Comparison of ENCODE assay signal across 10 mouse cellular contexts in the genomic region with DNA sequence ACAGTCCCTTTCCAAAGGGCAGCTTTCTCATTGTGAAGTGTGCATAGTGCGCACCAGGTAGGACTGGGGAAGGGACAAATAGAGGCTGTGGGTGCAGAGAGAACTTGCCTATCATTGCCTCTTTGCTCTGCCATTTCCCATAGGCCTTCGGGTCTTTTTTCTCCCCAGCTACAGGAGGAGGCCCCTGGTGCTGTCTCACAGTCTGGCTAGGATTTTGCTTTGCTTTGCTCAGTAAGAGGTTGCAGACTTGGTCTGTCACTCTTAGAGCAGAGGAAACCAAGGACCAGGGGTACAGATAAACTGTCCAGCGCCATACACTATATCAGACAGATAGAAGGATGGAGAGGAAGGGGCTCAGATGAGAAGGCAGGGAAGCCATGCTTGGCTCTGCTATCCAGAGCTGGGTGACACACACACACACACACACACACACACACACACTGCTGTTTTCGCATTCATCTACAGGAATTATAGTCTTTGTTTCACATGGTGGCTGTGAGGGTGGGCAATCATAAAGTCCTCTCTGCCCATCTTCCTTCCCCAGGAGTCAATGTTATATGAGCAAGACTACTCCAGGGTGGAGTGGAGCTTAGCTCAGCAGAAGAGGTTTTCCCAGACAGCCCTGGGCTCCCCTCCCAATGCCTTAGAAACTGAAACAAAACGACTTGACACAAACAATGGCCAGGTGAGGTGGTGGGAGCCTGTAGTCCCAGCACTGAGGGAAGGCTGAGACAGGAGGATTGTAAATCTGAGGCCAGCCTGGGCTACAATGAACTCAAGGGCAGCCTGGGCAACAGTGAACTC. TPM values are rescaled to one million over a fixed set of nuclear protein-coding genes. Genes with fewer than 3 reads are reported as not detected.
A peak's percentile ranks its signal among the peaks of the same experiment; 100 is the strongest.
DNase-seq lines count a peak whose midpoint lies in the region; ATAC-seq and TF ChIP-seq lines count a peak whose summit lies in the region.
"Had no signal": no experiment of that assay in that cellular context is flagged by ENCODE, and none has a peak within 500 bp of the region (broad histone marks: within the 10 kb centered on the region; RNA-seq: fewer than 3 reads in every experiment).

No protein-coding gene starts in this region.

- TF ChIP-seq EP300 in stomach, postnatal 0 days (optimal IDR thresholded peaks at IDR 0.05) = no peak

- 69% methylated on average over 5 of the region's 5 CpGs for WGBS in kidney, adult 2 months
- 79% methylated on average over 5 of the region's 5 CpGs for WGBS in limb, embryonic 10.5 days
- WGBS in stomach, postnatal 0 days = 73% methylated on average over 5 of the region's 5 CpGs
- WGBS in midbrain, postnatal 0 days = 80% methylated on average over 5 of the region's 5 CpGs

- H3K9me3 ChIP-seq in limb, embryonic 10.5 days (replicated peaks) = no peaks in the 10 kb centered on the region
- no peaks in the 10 kb centered on the region for H3K9me3 ChIP-seq in stomach, postnatal 0 days (ENCODE audit: control insufficient read depth, low read length)
- no peaks in the 10 kb centered on the region for H3K9me3 ChIP-seq in midbrain, postnatal 0 days (ENCODE audit: low read length)
- H3K9me3 ChIP-seq: forebrain, embryonic 13.5 days had no signal

- no peaks in the 10 kb centered on the region for H3K36me3 ChIP-seq in kidney, adult 2 months (ENCODE audit: control insufficient read depth, insufficient read depth, low read length)
- H3K36me3 ChIP-seq in limb, embryonic 10.5 days = no peaks in the 10 kb centered on the region
- H3K36me3 ChIP-seq in stomach, postnatal 0 days (ENCODE audit: control insufficient read depth, insufficient read depth, low read length) = no peaks in the 10 kb centered on the region
- no peaks in the 10 kb centered on the region for H3K36me3 ChIP-seq in midbrain, postnatal 0 days (ENCODE audit: insufficient read depth, low read length)

- H3K9ac ChIP-seq in stomach, postnatal 0 days (ENCODE audit: low read length) = no peak overlapping the region
- H3K9ac ChIP-seq in midbrain, postnatal 0 days (replicated peaks; ENCODE audit: low read length, poor library complexity, severe bottlenecking) = no peak overlapping the region

- H3K27me3 ChIP-seq in kidney, adult 2 months (replicated peaks; ENCODE audit: control insufficient read depth, insufficient read depth, low read length) = no peaks in the 10 kb centered on the region
- H3K27me3 ChIP-seq in limb, embryonic 10.5 days (ENCODE audit: low read depth, poor library complexity, severe bottlenecking) = peaks cover 73% of the 10 kb centered on the region
- no peaks in the 10 kb centered on the region for H3K27me3 ChIP-seq in stomach, postnatal 0 days (ENCODE audit: control insufficient read depth, insufficient read depth, low read length)
- 0 out of 2 replicates have a peak, but pooled peaks cover 4% of the 10 kb centered on the region for H3K27me3 ChIP-seq in midbrain, postnatal 0 days (ENCODE audit: insufficient read depth, low read length)

- peaks cover 3% of the 10 kb centered on the region; the same call in 1 of the 2 replicates for H3K4me1 ChIP-seq in kidney, adult 2 months (ENCODE audit: control insufficient read depth, insufficient read depth, low read length)
- H3K4me1 ChIP-seq in limb, embryonic 10.5 days = peaks cover 34% of the 10 kb centered on the region
- H3K4me1 ChIP-seq in stomach, postnatal 0 days (replicated peaks; ENCODE audit: control insufficient read depth, insufficient read depth) = no peaks in the 10 kb centered on the region; the same call in 1 of the 2 replicates
- H3K4me1 ChIP-seq in midbrain, postnatal 0 days (ENCODE audit: insufficient read depth, low read length) = no peaks in the 10 kb centered on the region; the same call in 1 of the 2 replicates

- no peak for TF ChIP-seq POLR2A in kidney, adult 2 months (IDR thresholded peaks at IDR 0.05; ENCODE audit: low read depth, low read length)

- no peak for DNase-seq in kidney, adult 2 months
- DNase-seq in kidney, adult 8-10 months = no peak
- peak; percentile 25 for DNase-seq in thymus, postnatal 25 days
- no peak for DNase-seq in thymus, postnatal 10 days (ENCODE audit: low spot score in 2 of 2)
- no peak for DNase-seq in limb, embryonic 10.5 days (ENCODE audit: low spot score)
- no peak for DNase-seq in stomach, postnatal 0 days (ENCODE audit: low spot score)
- no peak for DNase-seq in midbrain, postnatal 0 days (ENCODE audit: low spot score)
- no peak for DNase-seq in yolk sac, embryonic 10.5 days (ENCODE audit: low spot score)

- no peak for ATAC-seq in stomach, postnatal 0 days (ENCODE audit: low FRiP score, low TSS enrichment)
- ATAC-seq in midbrain, postnatal 0 days (ENCODE audit: low FRiP score) = no peak
- ATAC-seq: forebrain, embryonic 13.5 days; hindbrain, postnatal 0 days had no signal

- H3K27ac ChIP-seq in kidney, adult 2 months (ENCODE audit: insufficient read depth, low read depth, low read length) = peak overlapping the region; percentile 88
- peak overlapping the region; percentile 78; the same call in 1 of the 2 replicates for H3K27ac ChIP-seq in limb, embryonic 10.5 days
- H3K27ac ChIP-seq in stomach, postnatal 0 days (replicated peaks) = no peak overlapping the region
- H3K27ac ChIP-seq in midbrain, postnatal 0 days (ENCODE audit: low read depth, low read length) = no peak overlapping the region
- H3K27ac ChIP-seq: forebrain, embryonic 13.5 days; hindbrain, postnatal 0 days had no signal

- H3K4me3 ChIP-seq in kidney, adult 2 months (ENCODE audit: insufficient read depth, low read depth, low read length) = peak overlapping the region; percentile 62
- H3K4me3 ChIP-seq in limb, embryonic 10.5 days = peak overlapping the region; percentile 30
- peak overlapping the region; percentile 27 for H3K4me3 ChIP-seq in stomach, postnatal 0 days (ENCODE audit: low read depth, low read length)
- H3K4me3 ChIP-seq in midbrain, postnatal 0 days (ENCODE audit: low read depth, low read length) = no peak overlapping the region
- H3K4me3 ChIP-seq: forebrain, embryonic 13.5 days had no signal

- H3K4me2 ChIP-seq in stomach, postnatal 0 days (replicated peaks; ENCODE audit: low read depth) = peak overlapping the region; percentile 38; the same call in 1 of the 2 replicates
- H3K4me2 ChIP-seq in midbrain, postnatal 0 days (ENCODE audit: low read depth, low read length, poor library complexity, severe bottlenecking) = no peak overlapping the region
- H3K4me2 ChIP-seq: forebrain, embryonic 13.5 days had no signal

- TF ChIP-seq CTCF in kidney, adult 2 months (conservative IDR thresholded peaks at IDR 0.05; ENCODE audit: insufficient read depth, insufficient read length, low read depth, low read length) = no peak
- no peak for TF ChIP-seq CTCF in stomach, postnatal 0 days (IDR thresholded peaks at IDR 0.05; ENCODE audit: low read depth)
- TF ChIP-seq CTCF in midbrain, postnatal 0 days (IDR thresholded peaks at IDR 0.05) = no peak

RNA-seq across cellular contexts. Expression of a gene that starts 1.4 kb away (rescaled TPM):
- 21.8 and 25.0 TPM in 2 replicates for polyA plus RNA-seq in kidney, adult 2 months (2012; rRNA removed)
- 4.0 and 4.4 TPM in 2 replicates for polyA plus RNA-seq in limb, embryonic 10.5 days (2016; fragmentation: Nextera tagmentation; extraction: Ambion mirVana)
- 3.6 and 4.2 TPM in 2 replicates for polyA plus RNA-seq in stomach, postnatal 0 days (2015; fragmentation: Nextera tagmentation; extraction: Ambion mirVana)
- total RNA-seq in midbrain, postnatal 0 days (2014; rRNA removed) = 1.0 and 1.1 TPM in 2 replicates
- 1.5 TPM in 2 replicates for polyA plus RNA-seq in midbrain, postnatal 0 days (2015; fragmentation: Nextera tagmentation; extraction: Ambion mirVana)

RNA-seq across cellular contexts. Expression of a gene that starts 3.9 kb away (rescaled TPM):
- 8.0 and 10.3 TPM in 2 replicates for polyA plus RNA-seq in kidney, adult 2 months (2012; rRNA removed)
- 8.9 and 9.3 TPM in 2 replicates for polyA plus RNA-seq in limb, embryonic 10.5 days (2016; fragmentation: Nextera tagmentation; extraction: Ambion mirVana)
- polyA plus RNA-seq in stomach, postnatal 0 days (2015; fragmentation: Nextera tagmentation; extraction: Ambion mirVana) = 11.1 and 12.5 TPM in 2 replicates
- 2.9 and 3.3 TPM in 2 replicates for total RNA-seq in midbrain, postnatal 0 days (2014; rRNA removed)
- 2.4 TPM in 2 replicates for polyA plus RNA-seq in midbrain, postnatal 0 days (2015; fragmentation: Nextera tagmentation; extraction: Ambion mirVana)

RNA-seq across cellular contexts. Expression of a gene that starts 16.6 kb away (rescaled TPM):
- polyA plus RNA-seq in kidney, adult 2 months (2012; rRNA removed) = 26.4 and 46.5 TPM in 2 replicates
- polyA plus RNA-seq in limb, embryonic 10.5 days (2016; fragmentation: Nextera tagmentation; extraction: Ambion mirVana) = not detected in 2 replicates
- 0.40 and 0.45 TPM in 2 replicates for polyA plus RNA-seq in stomach, postnatal 0 days (2015; fragmentation: Nextera tagmentation; extraction: Ambion mirVana)
- 0.85 and 2.1 TPM in 2 replicates for total RNA-seq in midbrain, postnatal 0 days (2014; rRNA removed)
- polyA plus RNA-seq in midbrain, postnatal 0 days (2015; fragmentation: Nextera tagmentation; extraction: Ambion mirVana) = not detected in 2 replicates
- polyA plus RNA-seq: forebrain, embryonic 13.5 days had no signal

Comparison
In these comparisons a context has a peak if more than half of its experiments do, and no peak if none do; other contexts are left out.
1. H3K27ac ChIP-seq: peak in kidney, adult 2 months (single experiment) and limb, embryonic 10.5 days (single experiment); none in stomach, postnatal 0 days (single experiment) and midbrain, postnatal 0 days (single experiment).
2. RNA of a gene that starts 16.6 kb away (polyA plus RNA-seq): 26.4 to 46.5 TPM in kidney, adult 2 months; 0.40 to 0.45 TPM in stomach, postnatal 0 days, not detected in limb, embryonic 10.5 days and not detected in midbrain, postnatal 0 days; every median in the first group is over 10 times any median in the second.